Mouse (Mus musculus): ENCODE data around the gene Fam110a. TPM values are rescaled to one million over a fixed set of nuclear protein-coding genes. Genes with fewer than 3 reads are reported as not detected.
A peak's percentile ranks its signal among the peaks of the same experiment; 100 is the strongest.

Gene Fam110a
- polyA plus RNA-seq, 1 experiment, result 1.7 TPM

DNA sequence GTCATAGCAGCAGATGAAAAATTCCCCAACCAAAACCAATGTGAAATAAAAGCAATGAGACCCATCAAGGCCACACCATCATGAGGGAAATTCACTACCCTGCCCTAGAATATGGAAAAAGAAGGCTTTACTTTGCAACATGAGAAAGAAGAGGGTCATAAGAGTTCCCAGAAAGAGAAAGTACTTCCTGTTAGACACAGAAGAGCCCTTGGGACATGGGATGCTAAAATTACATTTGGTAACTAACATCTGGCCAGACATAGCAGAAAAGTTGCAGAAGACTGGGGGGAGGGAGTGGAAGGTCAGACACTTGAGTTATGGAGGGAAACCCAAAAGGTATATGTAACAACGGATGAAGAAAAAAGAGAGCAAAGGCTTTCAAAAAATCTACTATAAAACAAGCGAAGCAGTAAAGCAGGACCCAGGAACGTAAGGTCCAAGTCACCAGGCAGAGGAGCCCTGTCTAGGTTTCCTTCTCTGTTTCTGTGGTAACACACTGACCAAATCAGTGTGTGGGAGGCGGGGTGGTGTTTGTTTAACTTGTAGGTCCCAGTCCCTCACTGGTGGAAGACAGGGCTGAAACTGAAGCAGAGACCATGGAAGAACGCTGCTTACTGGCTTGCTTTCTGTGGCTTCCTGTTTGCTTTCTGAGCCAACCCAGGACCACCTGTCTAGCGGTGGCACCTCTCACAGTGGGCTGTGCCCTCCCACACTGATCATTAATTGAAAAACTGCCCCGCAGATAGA lies 5.6 kb upstream of the Fam110a start:
- no peaks in the 10 kb centered on the region for H3K4me1 ChIP-seq (ENCODE audit: control insufficient read depth, insufficient read depth, insufficient read length, low read length)

DNA sequence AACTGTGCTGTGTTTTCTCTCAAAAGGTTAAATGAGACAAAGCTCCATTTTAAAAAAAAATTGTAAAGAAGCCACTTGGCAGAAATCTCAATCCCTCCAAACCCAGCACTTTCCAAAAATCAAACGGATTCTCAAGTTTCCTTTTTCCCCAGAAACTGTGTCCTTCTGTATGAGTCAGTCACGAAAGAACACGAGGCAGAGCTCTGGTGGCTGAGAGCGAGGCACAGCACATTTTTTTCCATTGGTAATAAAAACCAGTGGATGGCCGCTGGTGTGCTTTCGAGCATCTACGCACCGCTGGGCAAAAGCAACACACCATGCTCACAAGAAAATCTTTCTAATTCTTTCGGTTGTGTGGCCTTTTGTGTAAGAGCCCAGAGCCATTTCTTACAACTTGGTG lies 4.0 kb upstream of the Fam110a start:
- Histone ChIP-seq H3K4me3 (ENCODE audit: insufficient read depth, low read depth, low read length) (no peak overlapping the region), H3K27ac (replicated peaks; ENCODE audit: low read depth, low read length) (no peak overlapping the region), H3K4me1 (ENCODE audit: control insufficient read depth, insufficient read depth, insufficient read length, low read length) (peaks cover 6% of the 10 kb centered on the region)

More for the DNA sequence above, 5.6 kb upstream of the Fam110a start:
- H3K27ac ChIP-seq (replicated peaks; ENCODE audit: low read depth, low read length), result no peak overlapping the region
- H3K4me3 ChIP-seq (ENCODE audit: insufficient read depth, low read depth, low read length), result no peak overlapping the region

DNA sequence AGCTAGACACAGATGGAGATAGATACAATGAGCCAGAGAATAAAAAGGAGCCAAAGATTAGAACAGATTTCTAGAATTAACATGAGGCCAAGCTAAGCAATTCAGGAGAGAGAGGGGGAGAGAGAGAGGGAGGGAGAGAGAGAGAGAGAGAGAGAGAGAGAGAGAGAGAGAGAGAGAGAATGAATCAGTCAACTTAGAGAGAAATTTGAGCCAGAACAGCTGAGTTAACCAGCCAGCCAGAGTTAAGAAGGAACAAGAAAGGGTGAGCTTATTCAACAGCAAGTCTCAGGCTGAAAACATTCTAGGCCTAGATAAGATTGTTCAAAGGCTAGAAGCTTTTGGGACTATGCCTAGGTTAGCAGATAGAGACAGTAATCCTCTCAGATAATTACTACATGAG lies 2.5 kb upstream of the Fam110a start:
- Histone ChIP-seq H3K27ac (replicated peaks; ENCODE audit: low read depth, low read length) (no peak overlapping the region), H3K4me3 (ENCODE audit: insufficient read depth, low read depth, low read length) (no peak overlapping the region), H3K4me1 (ENCODE audit: control insufficient read depth, insufficient read depth, insufficient read length, low read length) (peaks cover 18% of the 10 kb centered on the region)

DNA sequence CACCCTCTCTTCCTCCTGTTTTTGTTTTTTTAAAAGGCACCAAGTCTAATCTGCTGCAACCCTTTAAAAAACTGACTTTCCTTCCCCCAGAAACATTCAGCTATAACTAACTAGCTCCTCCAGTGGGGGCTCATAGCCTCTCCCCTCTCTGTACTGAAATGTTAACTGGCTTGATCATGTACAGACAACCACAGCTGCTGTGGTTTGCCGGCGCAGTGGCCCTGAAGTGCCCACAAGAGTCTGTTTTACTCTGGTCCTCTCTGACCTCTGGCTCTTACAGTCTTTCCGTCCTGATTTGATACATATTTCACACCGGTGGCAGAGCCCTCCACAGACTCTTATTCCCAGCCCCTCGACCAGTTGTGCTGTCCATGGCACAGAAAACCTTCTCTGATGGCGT lies 1.2 kb upstream of the Fam110a start:
- Histone ChIP-seq H3K4me1 (ENCODE audit: control insufficient read depth, insufficient read depth, insufficient read length, low read length) (peaks cover 18% of the 10 kb centered on the region), H3K27ac (replicated peaks; ENCODE audit: low read depth, low read length) (no peak overlapping the region), H3K4me3 (ENCODE audit: insufficient read depth, low read depth, low read length) (no peak overlapping the region)

DNA sequence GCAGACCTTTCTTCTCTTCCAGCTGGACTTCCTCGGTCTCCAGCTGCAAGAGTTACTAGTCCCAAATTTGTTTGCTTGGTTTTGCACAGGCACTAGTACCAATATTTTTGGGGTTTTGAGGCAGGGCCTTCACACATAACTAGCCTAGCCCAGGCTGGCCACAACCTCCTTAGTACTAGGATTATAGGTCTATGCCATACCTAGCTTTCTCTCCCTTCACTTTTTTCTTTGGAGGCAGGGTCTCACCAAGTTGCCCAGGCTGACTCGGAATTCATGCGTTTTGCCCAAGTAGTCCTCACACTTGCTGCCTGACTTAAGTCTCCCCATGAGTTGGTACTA lies 305 bp upstream of the Fam110a start:
- peak overlapping the region; percentile 64; the same call in 1 of the 2 replicates for H3K4me3 ChIP-seq (ENCODE audit: insufficient read depth, low read depth, low read length)
- no peak overlapping the region for H3K27ac ChIP-seq (replicated peaks; ENCODE audit: low read depth, low read length)

DNA sequence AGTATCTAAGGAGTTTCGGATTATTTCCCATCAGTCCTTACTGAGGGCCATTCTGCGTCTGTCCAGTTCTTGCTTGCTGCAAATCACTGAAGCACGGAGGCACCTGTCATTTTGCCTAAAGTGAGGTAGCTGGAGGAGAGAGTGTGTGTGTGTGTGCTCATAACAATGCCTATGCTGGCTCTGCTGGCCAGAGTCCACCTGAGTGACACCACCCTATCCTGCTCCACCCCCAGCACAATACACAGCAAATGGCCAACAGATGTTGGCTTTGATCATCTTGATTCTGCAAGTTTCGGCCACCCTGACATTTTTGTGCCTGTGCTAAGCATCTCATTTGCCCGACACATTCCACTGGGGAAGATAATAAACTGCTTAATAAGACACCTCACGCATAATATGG lies 1.5 kb downstream of the Fam110a start:
- Histone ChIP-seq H3K4me1 (ENCODE audit: control insufficient read depth, insufficient read depth, insufficient read length, low read length) (peaks cover 18% of the 10 kb centered on the region), H3K4me3 (ENCODE audit: insufficient read depth, low read depth, low read length) (no peak overlapping the region), H3K27ac (replicated peaks; ENCODE audit: low read depth, low read length) (no peak overlapping the region)

More for the DNA sequence above, 305 bp upstream of the Fam110a start:
- peaks cover 18% of the 10 kb centered on the region for H3K4me1 ChIP-seq (ENCODE audit: control insufficient read depth, insufficient read depth, insufficient read length, low read length)

DNA sequence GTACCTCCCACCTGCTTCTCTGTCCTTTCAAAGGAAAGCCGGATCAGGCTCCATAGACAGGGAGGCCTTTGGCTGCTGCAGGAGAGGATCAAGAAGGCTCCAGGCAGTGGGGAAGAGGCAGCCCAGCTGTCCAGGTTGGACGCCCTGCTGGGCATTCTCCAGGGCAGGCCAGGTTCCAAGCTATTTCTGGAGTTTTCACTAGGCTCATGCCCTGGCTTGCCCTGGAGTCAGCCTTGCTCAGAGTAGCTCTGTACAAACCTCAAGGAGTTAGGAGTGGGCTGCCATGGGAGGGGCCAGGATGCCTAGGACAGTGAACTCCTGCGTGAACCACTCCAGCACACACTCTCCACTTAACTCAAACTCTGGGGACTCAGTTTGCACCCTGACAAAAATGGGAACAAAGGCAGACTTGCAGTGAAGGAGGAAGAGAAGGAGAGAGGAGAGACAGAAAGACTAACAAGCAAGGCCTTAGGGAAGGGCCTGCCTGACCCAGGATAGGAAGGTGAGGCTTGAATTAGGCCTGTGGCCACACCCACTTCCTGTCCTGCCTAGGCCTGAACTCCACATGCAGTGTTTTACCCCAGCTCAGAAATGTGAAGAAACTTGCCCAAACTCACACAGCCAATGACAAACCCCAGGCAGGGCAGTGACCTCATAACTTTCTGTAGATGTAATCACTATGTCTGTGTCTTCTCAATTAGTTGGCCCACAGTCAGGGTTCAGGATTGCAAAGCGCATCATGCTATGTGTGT lies 2.2 kb downstream of the Fam110a start:
- no peak overlapping the region for H3K27ac ChIP-seq (replicated peaks; ENCODE audit: low read depth, low read length)
- no peak overlapping the region for H3K4me3 ChIP-seq (ENCODE audit: insufficient read depth, low read depth, low read length)

DNA sequence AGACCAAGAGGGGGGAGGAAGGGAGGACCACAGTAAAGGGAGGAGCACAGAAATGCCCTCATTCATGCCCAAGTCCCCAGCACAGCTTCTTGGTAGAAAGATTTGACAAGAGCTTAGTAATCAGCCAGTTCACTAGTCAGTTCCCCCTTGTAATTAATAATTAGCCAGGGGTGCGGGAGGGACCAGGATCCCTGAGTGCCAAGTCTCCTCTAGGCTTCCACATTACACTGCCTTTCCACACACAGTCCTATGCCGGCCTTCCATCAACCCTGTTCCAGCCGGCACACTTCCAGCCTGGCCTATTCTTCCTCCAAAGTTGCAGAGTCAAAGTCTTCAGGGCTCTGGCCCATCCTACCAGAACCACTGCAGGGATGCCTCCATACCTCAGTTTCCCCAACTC lies 4.0 kb downstream of the Fam110a start:
- H3K27ac ChIP-seq (replicated peaks; ENCODE audit: low read depth, low read length), result no peak overlapping the region
- peaks cover 21% of the 10 kb centered on the region for H3K4me1 ChIP-seq (ENCODE audit: control insufficient read depth, insufficient read depth, insufficient read length, low read length)
- H3K4me3 ChIP-seq (ENCODE audit: insufficient read depth, low read depth, low read length), result no peak overlapping the region

More for the DNA sequence above, 2.2 kb downstream of the Fam110a start:
- H3K4me1 ChIP-seq (ENCODE audit: control insufficient read depth, insufficient read depth, insufficient read length, low read length), result peaks cover 18% of the 10 kb centered on the region

DNA sequence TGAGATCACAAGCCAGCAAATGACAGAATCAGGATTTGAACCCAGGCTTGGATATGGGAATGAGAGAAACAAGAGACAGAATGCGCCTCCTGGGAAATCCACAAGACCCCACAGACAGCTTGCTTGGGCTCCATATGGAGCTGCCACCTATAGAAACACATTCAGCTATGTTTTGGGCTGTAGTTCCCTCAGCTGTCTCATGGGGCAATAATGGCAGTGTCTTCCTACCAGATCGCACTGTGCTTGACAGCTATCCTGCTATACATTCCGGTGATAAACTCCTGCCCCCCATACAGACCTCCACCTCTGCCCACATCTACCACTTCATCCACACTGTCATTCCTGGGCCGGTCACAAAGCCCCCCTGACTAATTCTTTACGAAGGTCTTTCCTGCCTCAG lies 4.7 kb downstream of the Fam110a start:
- Histone ChIP-seq H3K4me3 (ENCODE audit: insufficient read depth, low read depth, low read length) (no peak overlapping the region), H3K27ac (replicated peaks; ENCODE audit: low read depth, low read length) (no peak overlapping the region), H3K4me1 (ENCODE audit: control insufficient read depth, insufficient read depth, insufficient read length, low read length) (peaks cover 23% of the 10 kb centered on the region)

DNA sequence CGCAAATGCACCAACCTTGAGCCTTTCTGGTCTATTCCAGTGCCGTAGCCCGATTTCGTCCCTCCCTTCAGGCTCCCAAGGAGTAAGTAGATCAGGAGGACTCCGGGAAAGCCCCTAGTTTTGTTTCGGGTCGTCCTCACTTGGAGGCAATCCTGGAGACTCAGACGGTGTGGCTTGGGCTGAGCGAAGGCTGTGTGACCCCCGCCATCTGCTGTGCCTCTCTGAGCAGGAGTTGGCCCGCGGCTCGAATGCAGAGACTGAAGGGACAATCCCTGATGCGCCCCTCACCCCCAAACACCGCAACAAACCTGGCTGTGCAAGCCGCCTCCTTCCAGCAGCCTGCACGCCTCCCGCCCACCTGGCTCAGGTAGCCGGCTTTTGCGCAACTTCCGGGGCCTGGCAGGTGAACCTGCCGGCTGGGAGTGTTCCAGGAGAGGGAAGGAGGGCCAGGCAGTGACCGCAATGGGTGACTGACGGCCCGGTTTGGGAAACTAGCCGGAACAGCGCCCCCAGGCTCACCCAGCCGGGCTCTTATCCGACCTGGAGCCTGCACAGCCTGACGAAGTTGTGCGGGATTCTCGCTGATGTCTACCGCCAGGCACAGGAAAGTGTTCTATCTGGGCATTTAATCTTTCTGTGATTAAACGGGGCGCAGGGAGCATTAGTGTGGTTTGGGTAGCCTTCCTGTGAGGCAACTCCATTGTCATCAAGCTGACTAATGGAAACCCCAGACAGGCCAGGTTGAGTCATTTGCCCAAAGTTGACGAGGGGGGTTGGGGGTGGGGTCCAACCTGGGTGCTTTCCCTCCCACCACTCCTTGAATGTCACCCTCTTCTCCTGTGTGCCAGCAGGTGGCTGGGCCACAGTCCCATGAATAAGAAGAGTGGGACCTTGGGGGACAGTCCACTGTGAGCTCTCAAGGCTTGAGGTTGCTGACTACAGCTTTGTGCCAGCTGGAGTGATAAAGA lies 6.1 kb downstream of the Fam110a start:
- Histone ChIP-seq H3K4me1 (ENCODE audit: control insufficient read depth, insufficient read depth, insufficient read length, low read length) (peaks cover 20% of the 10 kb centered on the region), H3K4me3 (ENCODE audit: insufficient read depth, low read depth, low read length) (peak overlapping the region; percentile 24), H3K27ac (replicated peaks; ENCODE audit: low read depth, low read length) (no peak overlapping the region)

DNA sequence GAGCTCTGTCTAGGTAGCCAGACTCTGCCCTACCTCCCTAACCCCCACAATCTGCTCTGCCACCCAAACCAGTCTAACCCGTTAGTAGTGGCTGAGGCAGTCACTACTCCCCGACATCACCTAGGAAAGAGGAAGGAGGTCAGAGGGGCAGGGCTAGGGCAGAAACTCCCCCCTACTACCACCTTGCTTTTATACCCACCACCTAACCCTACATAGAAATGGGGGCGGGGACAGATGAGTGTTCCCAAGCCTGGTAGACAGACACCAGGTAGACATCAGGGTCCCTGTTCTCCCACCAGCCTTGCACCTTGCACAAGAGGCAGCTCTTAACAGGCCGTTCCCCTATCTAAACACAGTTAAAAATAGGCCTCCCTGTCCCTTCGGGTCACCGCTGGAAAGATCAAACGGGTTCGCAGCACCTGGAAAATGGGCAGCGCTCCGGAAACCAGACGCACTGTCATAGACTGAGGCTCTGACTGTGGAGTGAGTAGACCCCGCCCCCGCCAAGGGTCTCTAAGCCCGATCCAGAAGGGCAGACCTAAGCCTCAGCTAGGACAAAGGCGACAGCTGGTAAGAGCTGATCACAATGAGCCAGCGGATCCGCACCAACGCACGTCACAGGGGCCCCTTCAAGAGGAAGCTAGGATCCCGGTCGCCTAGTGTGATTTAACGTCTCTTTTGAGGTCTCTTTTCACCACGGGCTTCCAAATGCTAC lies 7.0 kb downstream of the Fam110a start:
- H3K27ac ChIP-seq (replicated peaks; ENCODE audit: low read depth, low read length), result no peak overlapping the region
- peak overlapping the region; percentile 24 for H3K4me3 ChIP-seq (ENCODE audit: insufficient read depth, low read depth, low read length)
- peaks cover 19% of the 10 kb centered on the region for H3K4me1 ChIP-seq (ENCODE audit: control insufficient read depth, insufficient read depth, insufficient read length, low read length)

DNA sequence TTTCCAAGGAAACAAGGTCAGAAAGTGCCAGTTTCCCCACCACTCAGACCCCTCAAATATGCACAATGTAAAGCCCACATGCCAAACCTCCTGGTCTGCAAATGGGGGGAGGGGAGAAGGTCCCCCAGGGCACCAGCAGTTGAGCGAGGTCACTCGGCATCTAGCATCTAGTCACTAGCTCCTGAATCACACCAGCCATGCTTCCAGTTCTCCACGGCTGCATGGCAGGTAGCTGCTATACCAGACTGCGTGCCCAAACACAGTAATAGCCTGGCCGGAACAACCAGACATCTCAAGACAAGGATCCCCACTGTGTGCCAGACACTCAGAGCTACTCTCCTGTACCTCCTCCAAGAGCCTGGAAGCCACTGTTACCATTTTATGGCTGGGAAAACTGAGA lies 8.3 kb downstream of the Fam110a start:
- Histone ChIP-seq H3K27ac (replicated peaks; ENCODE audit: low read depth, low read length) (no peak overlapping the region), H3K4me3 (ENCODE audit: insufficient read depth, low read depth, low read length) (no peak overlapping the region), H3K4me1 (ENCODE audit: control insufficient read depth, insufficient read depth, insufficient read length, low read length) (peaks cover 14% of the 10 kb centered on the region)

DNA sequence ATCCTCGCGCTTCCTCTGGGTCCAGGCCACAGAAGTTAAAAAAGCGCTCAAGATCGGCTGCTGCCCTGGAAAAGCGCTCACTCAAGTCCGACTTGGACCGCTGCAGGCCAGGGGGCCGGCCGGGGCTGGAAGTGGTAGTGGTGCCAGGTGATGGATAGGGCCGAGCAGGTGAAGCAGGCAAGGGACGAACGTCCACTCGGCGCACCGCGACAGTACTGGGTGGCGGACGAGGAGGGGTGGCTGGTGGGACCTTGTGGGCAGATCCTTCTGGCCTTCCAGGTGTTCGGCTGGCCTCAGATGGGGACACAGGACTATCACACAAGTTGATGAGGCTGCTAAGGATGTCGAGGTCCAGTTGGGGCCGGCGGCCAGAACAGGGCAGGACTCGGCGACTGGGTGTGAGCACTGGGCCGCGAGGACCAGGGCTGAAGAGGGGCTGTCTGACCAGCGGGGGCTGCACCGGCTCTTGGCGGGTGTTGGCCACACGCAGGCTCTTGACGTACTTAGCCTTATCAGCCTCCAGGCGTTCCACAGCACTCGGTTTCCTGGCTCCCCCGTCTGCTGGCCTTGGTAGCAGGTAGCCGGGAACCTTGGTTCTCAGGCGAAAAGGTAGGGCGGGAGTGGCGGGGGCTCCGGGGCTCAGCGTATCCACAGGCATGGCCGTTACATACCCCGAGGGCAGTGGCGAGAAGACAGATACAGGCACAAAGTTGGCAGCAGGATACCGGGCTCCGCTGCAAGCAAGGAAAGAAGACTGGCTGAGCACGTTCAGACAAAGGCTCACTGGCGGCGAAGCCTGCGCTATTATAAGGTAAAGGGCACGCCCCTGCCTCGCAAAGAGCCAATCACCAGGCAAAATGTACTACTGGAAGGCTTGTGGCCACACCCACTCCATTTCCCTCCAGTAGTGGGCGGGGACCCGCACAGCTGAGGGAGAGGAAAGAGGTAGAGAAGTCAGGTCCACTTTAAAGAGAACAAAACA lies 9.5 kb downstream of the Fam110a start:
- Histone ChIP-seq H3K4me1 (ENCODE audit: control insufficient read depth, insufficient read depth, insufficient read length, low read length) (peaks cover 14% of the 10 kb centered on the region), H3K27ac (replicated peaks; ENCODE audit: low read depth, low read length) (no peak overlapping the region), H3K4me3 (ENCODE audit: insufficient read depth, low read depth, low read length) (peak overlapping the region; percentile 40)

DNA sequence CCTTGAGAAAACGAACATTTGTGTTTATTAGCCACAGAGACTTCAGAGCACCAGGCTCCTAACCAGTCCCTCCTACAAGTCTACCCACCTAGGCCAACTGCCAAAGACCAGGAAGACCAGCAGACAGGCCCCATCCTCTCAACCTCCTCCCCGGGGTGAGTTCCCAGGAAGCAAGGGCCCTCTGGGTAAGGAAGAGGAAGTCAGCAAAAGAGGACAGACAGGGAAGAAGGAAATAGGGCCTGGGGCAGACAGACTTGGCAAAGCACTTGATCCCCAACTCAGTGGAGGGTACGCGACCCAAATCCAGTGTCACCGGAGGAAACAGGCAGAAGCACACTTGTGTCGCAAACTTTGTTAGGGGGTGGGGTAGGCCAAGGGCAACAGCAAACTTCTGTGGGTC lies 10.6 kb downstream of the Fam110a start:
- Histone ChIP-seq H3K4me1 (ENCODE audit: control insufficient read depth, insufficient read depth, insufficient read length, low read length) (peaks cover 14% of the 10 kb centered on the region), H3K27ac (replicated peaks; ENCODE audit: low read depth, low read length) (no peak overlapping the region), H3K4me3 (ENCODE audit: insufficient read depth, low read depth, low read length) (peak overlapping the region; percentile 5; the same call in 1 of the 2 replicates)

Measured in brown adipose tissue, adult 24 weeks (tissue).